Mouse (Mus musculus) liver, adult 2 months (tissue): ENCODE measurements around the gene Sorbs2. TPM values are rescaled to one million over a fixed set of nuclear protein-coding genes. Genes with fewer than 3 reads are reported as not detected.
A peak's percentile ranks its signal among the peaks of the same experiment; 100 is the strongest.

Source experiments
- DNase-seq: peaks from one replicate; pipeline ENCODE4 v3.0.0-alpha.2; 2011; ENCODE audit warnings: low read depth, low spot score; ENCODE audit errors: extremely low read depth
- H3K27ac ChIP-seq: fragments of 200-500 bp; replicated peaks from 2 replicates; pipeline ENCODE4 v1.5.1; 2012; ENCODE audit warnings: low read depth, mild to moderate bottlenecking, control low read depth, inconsistent platforms, low read length; ENCODE audit not compliant: insufficient read depth
- H3K27me3 ChIP-seq: fragments of 200-500 bp; 2 replicates; pipeline ENCODE4 v1.6.1; 2012; ENCODE audit warnings: mild to moderate bottlenecking, moderate library complexity, low read length, inconsistent platforms; ENCODE audit not compliant: control insufficient read depth, insufficient read depth
- H3K36me3 ChIP-seq: fragments of 200-500 bp; 2 replicates; pipeline ENCODE4 v1.6.1; 2012; ENCODE audit warnings: low read length, inconsistent platforms; ENCODE audit not compliant: control insufficient read depth, insufficient read depth
- H3K4me1 ChIP-seq: fragments of 200-500 bp; 2 replicates; pipeline ENCODE4 v1.6.1; 2011; ENCODE audit warnings: low read length; ENCODE audit not compliant: control insufficient read depth, insufficient read depth
- H3K4me3 ChIP-seq: fragments of 200-500 bp; 2 replicates; pipeline ENCODE4 v1.5.1; 2011; ENCODE audit warnings: low read depth, mild to moderate bottlenecking, control low read depth, low read length, moderate library complexity; ENCODE audit not compliant: insufficient read depth
- H3K79me2 ChIP-seq: fragments of 200-500 bp; 2 replicates; pipeline ENCODE4 v1.6.1; 2012; ENCODE audit warnings: inconsistent platforms, mild to moderate bottlenecking, low read length, moderate library complexity; ENCODE audit not compliant: control insufficient read depth, insufficient read depth
- H3K9ac ChIP-seq: fragments of 200-500 bp; 2 replicates; pipeline ENCODE4 v1.6.1; 2012; ENCODE audit warnings: low read depth, mild to moderate bottlenecking, control low read depth, inconsistent platforms, low read length
- CTCF ChIP-seq: fragments of 200-500 bp; IDR thresholded peaks from 2 replicates; pipeline ENCODE4 v1.5.1; 2011; ENCODE audit warnings: low read depth, low read length, control low read depth
- POLR2A ChIP-seq: fragments of 200-500 bp; IDR thresholded peaks from 2 replicates; pipeline ENCODE4 v1.6.1; 2011; ENCODE audit warnings: low read length, control low read depth; ENCODE audit not compliant: insufficient read depth; ENCODE audit errors: extremely low read depth
- WGBS: fragments of 180-500 bp; shearing (Covaris S2); methylation state at CpG from one replicate; pipeline ENCODE4 v1.1.7; 2018; 5-methylcytosine and 5-hydroxymethylcytosine counted together
- polyA plus RNA-seq: library from polyadenylated mRNA; depleted of rRNA; stranded (reverse); fragments of >200 nt; gene quantifications from 2 replicates; pipeline ENCODE4 v1.2.3, GENCODE M21; 2012
- total RNA-seq: library from RNA; depleted of rRNA; stranded (reverse); fragments of >200 nt; gene quantifications from 2 replicates; pipeline ENCODE4 v1.2.3, GENCODE M21; 2014

Gene Sorbs2
- total and polyA plus RNA-seq, 2 experiments: 40.7 to 51.9 TPM

- Histone ChIP-seq H3K27me3 (no peaks in the 10 kb centered on the region), H3K4me3 (no peak overlapping the region), H3K79me2 (no peaks in the 10 kb centered on the region), H3K9ac (no peak overlapping the region), H3K36me3 (no peaks in the 10 kb centered on the region), H3K27ac (peak overlapping the region; percentile 1; the same call in 1 of the 2 replicates), H3K4me1 (peaks cover 6% of the 10 kb centered on the region; the same call in 1 of the 2 replicates)
- DNase-seq: no peak
- TF ChIP-seq CTCF (no peak), POLR2A (no peak)
- WGBS: 47% methylated on average over 9 of the region's 9 CpGs
These were observed 107.5 kb downstream of the Sorbs2 start for GRCm38 (mm10) chr8:45615050-45615449.

- Histone ChIP-seq H3K27me3 (no peaks in the 10 kb centered on the region), H3K9ac (no peak overlapping the region), H3K79me2 (no peaks in the 10 kb centered on the region), H3K4me3 (no peak overlapping the region), H3K36me3 (no peaks in the 10 kb centered on the region), H3K4me1 (peaks cover 5% of the 10 kb centered on the region; the same call in 1 of the 2 replicates), H3K27ac (no peak overlapping the region)
- WGBS: 76% methylated on average over 7 of the region's 7 CpGs
- no peak for DNase-seq
- no peak for TF ChIP-seq POLR2A
- TF ChIP-seq CTCF: no peak
These were observed 108.0 kb downstream of the Sorbs2 start for GRCm38 (mm10) chr8:45615551-45615950.

DNA sequence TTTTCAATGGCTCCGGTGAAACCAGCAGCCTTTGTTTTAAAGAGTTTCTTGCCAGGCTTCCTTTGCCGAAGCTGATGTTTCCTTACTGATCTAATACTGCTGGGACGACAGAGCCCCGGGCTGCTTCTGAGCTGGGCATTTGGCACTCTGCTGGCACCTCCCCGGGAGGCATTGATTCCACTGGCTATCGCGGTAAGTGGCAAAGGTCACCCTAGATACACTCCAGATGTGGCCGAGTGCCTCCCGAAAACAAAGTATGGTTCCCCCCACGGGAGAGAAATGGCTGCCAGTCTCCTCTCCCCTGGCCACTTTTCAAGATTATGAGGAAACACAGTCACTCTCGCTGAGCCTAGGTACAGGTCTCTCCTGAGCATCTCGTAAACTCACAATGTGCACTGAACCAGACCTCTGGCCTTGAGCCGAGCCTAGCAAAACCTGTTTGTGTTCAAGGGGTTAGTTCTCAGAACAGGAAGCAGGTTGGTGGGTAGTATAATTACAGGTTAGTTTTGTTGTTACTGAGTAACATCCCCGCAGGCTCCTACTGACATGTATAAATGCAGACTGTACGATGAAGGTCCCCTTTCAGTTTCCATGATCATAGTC, 114.1 kb downstream of the Sorbs2 start:
- Histone ChIP-seq H3K36me3 (no peaks in the 10 kb centered on the region), H3K4me3 (0 out of 2 replicates have a peak overlapping the region, but pooled peaks have one; percentile 5), H3K27me3 (no peaks in the 10 kb centered on the region), H3K4me1 (peaks cover 16% of the 10 kb centered on the region), H3K9ac (peak overlapping the region; percentile 44; the same call in 1 of the 2 replicates), H3K27ac (peak overlapping the region; percentile 92), H3K79me2 (no peaks in the 10 kb centered on the region)
- peak; percentile 92 for DNase-seq
- WGBS: 20% methylated on average over 15 of the region's 15 CpGs
- TF ChIP-seq POLR2A (0 out of 2 replicates have a peak, but pooled peaks have one; percentile 16), CTCF (no peak)

DNA sequence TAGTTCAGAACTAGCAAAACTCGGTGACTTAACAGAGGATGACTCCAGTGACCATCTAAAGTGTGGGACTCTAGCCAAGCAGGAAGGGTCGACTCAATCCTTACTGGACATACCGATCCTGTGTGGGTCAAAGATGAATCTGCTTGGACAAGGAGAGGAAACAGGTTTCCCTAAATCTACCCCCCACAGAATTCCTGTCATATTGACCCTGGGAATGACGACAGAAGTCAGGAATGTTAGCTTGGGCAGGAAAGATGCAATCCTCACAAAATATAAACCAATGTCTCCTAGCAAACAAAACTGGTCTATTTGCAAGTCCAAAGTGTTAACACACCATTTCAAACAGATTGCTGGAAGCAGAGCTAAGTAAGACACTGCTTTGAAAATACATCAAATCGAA, 118.8 kb downstream of the Sorbs2 start:
- TF ChIP-seq POLR2A: no peak
- no peak for TF ChIP-seq CTCF
- peak; percentile 98 for DNase-seq
- peaks cover 5% of the 10 kb centered on the region; the same call in 1 of the 2 replicates for H3K79me2 ChIP-seq
- no peaks in the 10 kb centered on the region for H3K27me3 ChIP-seq
- no peaks in the 10 kb centered on the region for H3K36me3 ChIP-seq
- peak overlapping the region; percentile 96 for H3K27ac ChIP-seq
- peaks cover 20% of the 10 kb centered on the region for H3K4me1 ChIP-seq
- peak overlapping the region; percentile 51 for H3K9ac ChIP-seq
- 10% methylated on average over 5 of the region's 5 CpGs for WGBS
- H3K4me3 ChIP-seq: no peak overlapping the region

DNA sequence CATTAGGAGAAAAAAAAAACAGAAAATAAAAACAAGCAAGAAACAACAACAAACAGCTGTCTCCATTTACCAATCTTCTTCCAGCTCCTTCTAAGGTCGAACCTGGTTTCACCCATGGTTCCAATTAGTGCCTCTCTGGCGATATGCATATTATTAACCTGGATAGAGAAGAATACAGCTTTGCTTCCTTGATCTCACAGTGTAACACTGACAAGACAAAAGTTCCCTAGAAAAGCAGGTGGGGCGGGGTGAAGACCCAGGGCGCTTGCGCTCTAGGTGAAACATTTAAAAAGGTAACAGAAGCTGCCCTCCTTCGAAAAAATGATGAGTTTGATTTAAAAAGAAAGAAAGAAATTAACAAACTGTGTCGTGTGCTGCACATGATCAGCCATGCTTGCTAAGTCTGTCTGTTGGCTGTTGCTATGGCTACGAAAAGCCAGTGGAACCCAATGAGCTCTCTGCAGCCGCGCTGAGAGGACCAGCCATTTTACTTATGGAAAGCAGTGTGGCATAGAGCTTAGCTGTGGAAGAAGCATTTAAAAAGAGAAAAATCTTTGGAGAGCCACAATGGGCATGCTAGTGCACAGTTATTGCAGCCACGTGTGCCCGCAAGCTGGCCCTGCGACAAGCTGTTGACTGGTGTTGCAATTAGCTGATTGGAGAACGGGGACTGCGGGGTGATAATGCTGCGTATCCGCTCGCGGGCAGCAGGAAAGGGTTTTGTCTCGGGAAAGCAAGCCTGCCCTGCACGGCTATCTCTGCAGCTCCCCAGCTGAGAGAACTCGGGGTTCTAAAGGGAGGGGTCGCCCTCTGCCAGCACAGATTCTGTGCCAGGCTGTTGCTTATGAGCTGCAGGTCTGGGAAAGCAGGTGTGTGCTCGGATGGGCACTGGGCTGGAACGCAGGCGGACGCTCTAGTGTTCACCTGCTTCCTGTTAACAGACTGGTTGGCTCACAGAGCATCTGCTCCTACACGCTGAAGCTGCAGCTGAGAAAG, 120.0 kb downstream of the Sorbs2 start:
- H3K4me1 ChIP-seq: peaks cover 16% of the 10 kb centered on the region
- TF ChIP-seq CTCF (no peak), POLR2A (peak; percentile 49; the same call in 1 of the 2 replicates)
- WGBS: 2% methylated on average over 28 of the region's 28 CpGs
- H3K36me3 ChIP-seq: no peaks in the 10 kb centered on the region
- peak; percentile 82 for DNase-seq
- peaks cover 5% of the 10 kb centered on the region; the same call in 1 of the 2 replicates for H3K79me2 ChIP-seq
- peak overlapping the region; percentile 63 for H3K4me3 ChIP-seq
- H3K27me3 ChIP-seq: no peaks in the 10 kb centered on the region
- H3K9ac ChIP-seq: peak overlapping the region; percentile 65
- peak overlapping the region; percentile 70 for H3K27ac ChIP-seq
